Mouse (Mus musculus): ENCODE results near the gene Hcar2.

DNA sequence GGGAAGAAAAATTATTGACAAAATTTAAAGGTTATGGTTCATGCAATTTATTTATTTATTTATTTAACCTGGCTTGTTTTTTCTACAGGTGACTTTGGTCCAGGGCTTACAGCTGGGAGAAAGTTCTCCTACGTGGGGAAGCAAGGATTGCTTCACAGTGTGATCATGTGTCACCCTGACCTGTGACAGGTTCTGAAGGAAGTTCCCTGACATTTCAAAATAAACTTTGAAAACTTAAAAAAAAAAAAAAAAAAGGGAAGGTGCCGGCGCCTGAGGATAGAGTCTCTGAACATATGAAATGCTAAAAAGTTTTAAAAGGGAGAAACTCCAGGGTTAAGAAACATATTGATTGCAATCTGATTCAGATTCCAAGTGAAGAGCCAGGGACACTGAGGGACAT lies 21.1 kb upstream of the Hcar2 start:
- TF ChIP-seq TAL1 (IDR thresholded peaks at IDR 0.05; ENCODE audit: low read length) (no peak), GATA1 (IDR thresholded peaks at IDR 0.05; ENCODE audit: low read length) (no peak)

All from erythroblast, embryonic 14.5 days (primary cell).